Mouse (Mus musculus) midbrain, embryonic 14.5 days (tissue): ENCODE measurements around the gene Egfl7. TPM values are rescaled to one million over a fixed set of nuclear protein-coding genes. Genes with fewer than 3 reads are reported as not detected.
A peak's percentile ranks its signal among the peaks of the same experiment; 100 is the strongest.

Source experiments
- ATAC-seq: fragments of 200-750 bp; cut with Nextera tagmentation; 2 replicates; pipeline ENCODE4 v1.8.0; 2017; ENCODE audit warnings: moderate number of reproducible peaks, moderate library complexity; ENCODE audit not compliant: low FRiP score, low TSS enrichment
- DNase-seq: peaks from one replicate; pipeline ENCODE4 v3.0.0-alpha.2; 2015
- H3K27ac ChIP-seq: fragments of 300-500 bp; sonication (generic); replicated peaks from 2 replicates; pipeline ENCODE4 v1.5.1; 2014; ENCODE audit warnings: mild to moderate bottlenecking, low read depth, low read length, moderate library complexity
- H3K27me3 ChIP-seq: fragments of 300-500 bp; sonication (generic); 2 replicates; pipeline ENCODE4 v1.6.1; 2014; ENCODE audit warnings: low read length, control low read depth, mixed read lengths; ENCODE audit not compliant: control insufficient read depth, insufficient read depth
- H3K36me3 ChIP-seq: fragments of 300-500 bp; sonication (generic); 2 replicates; pipeline ENCODE4 v1.6.1; 2014; ENCODE audit warnings: low read length, control low read depth; ENCODE audit not compliant: control insufficient read depth, insufficient read depth
- H3K4me1 ChIP-seq: fragments of 300-500 bp; sonication (generic); 2 replicates; pipeline ENCODE4 v1.6.1; 2014; ENCODE audit warnings: mild to moderate bottlenecking, antibody characterized with exemption, low read length, control low read depth; ENCODE audit not compliant: control insufficient read depth, insufficient read depth
- H3K4me2 ChIP-seq: fragments of 300-500 bp; sonication (generic); 2 replicates; pipeline ENCODE4 v1.6.1; 2014; ENCODE audit warnings: mild to moderate bottlenecking, low read length, moderate library complexity
- H3K4me3 ChIP-seq: fragments of 300-500 bp; sonication (generic); replicated peaks from 2 replicates; pipeline ENCODE4 v1.5.1; 2014; ENCODE audit warnings: low read depth, low read length
- H3K9ac ChIP-seq: fragments of 300-500 bp; sonication (generic); replicated peaks from 2 replicates; pipeline ENCODE4 v1.6.1; 2014; ENCODE audit warnings: mild to moderate bottlenecking, low read length, moderate library complexity
- H3K9me3 ChIP-seq: fragments of 300-500 bp; sonication (generic); 2 replicates; pipeline ENCODE4 v1.6.1; 2016; ENCODE audit warnings: low read length, control low read depth, mixed read lengths; ENCODE audit not compliant: control insufficient read depth
- WGBS: fragments of 180-500 bp; shearing (Covaris S2); extraction: QIAGEN DNeasy Blood & Tissue Kit; methylation state at CpG from one replicate; pipeline ENCODE4 v1.1.7; 2014; 5-methylcytosine and 5-hydroxymethylcytosine counted together
- polyA plus RNA-seq: library from polyadenylated mRNA; unstranded; fragments of >200 nt; fragmentation: Nextera tagmentation; extraction: Ambion mirVana; gene quantifications from 2 replicates; pipeline ENCODE4 v1.2.1, GENCODE M21; 2014

The Egfl7 gene
- polyA plus RNA-seq, 1 experiment from 2014 or later, result 51.1 TPM

- WGBS, result 76% methylated on average over 4 of the region's 4 CpGs
- DNase-seq, result no peak
- Histone ChIP-seq H3K27ac (no peak overlapping the region), H3K4me2 (no peak overlapping the region), H3K36me3 (no peaks in the 10 kb centered on the region), H3K27me3 (no peaks in the 10 kb centered on the region), H3K9ac (no peak overlapping the region), H3K4me1 (peaks cover 13% of the 10 kb centered on the region), H3K9me3 (no peaks in the 10 kb centered on the region), H3K4me3 (no peak overlapping the region)
- ATAC-seq, result no peak
Measured at GRCm38 (mm10) chr2:26543155-26543554, 36.7 kb upstream of the Egfl7 start.

- WGBS, result 92% methylated on average over 8 of the region's 8 CpGs
- Histone ChIP-seq H3K9ac (no peak overlapping the region), H3K4me2 (no peak overlapping the region), H3K36me3 (no peaks in the 10 kb centered on the region), H3K9me3 (no peaks in the 10 kb centered on the region), H3K4me3 (no peak overlapping the region), H3K4me1 (peaks cover 13% of the 10 kb centered on the region), H3K27me3 (no peaks in the 10 kb centered on the region), H3K27ac (no peak overlapping the region)
- ATAC-seq (no peak), DNase-seq (no peak)
Measured at GRCm38 (mm10) chr2:26543768-26544167, 36.0 kb upstream of the Egfl7 start.

GRCm38 (mm10) chr2:26544265-26544664 lies 35.5 kb upstream of the Egfl7 start:
- peaks cover 13% of the 10 kb centered on the region for H3K4me1 ChIP-seq
- WGBS, result 80% methylated on average over 3 of the region's 3 CpGs
- no peak overlapping the region for H3K4me3 ChIP-seq
- H3K36me3 ChIP-seq, result no peaks in the 10 kb centered on the region
- ATAC-seq, result no peak
- DNase-seq, result no peak
- no peak overlapping the region for H3K9ac ChIP-seq
- H3K27ac ChIP-seq, result no peak overlapping the region
- no peak overlapping the region for H3K4me2 ChIP-seq
- no peaks in the 10 kb centered on the region for H3K9me3 ChIP-seq
- no peaks in the 10 kb centered on the region for H3K27me3 ChIP-seq

GRCm38 (mm10) chr2:26547481-26547880 lies 32.3 kb upstream of the Egfl7 start:
- Histone ChIP-seq H3K4me3 (no peak overlapping the region), H3K36me3 (no peaks in the 10 kb centered on the region), H3K9me3 (no peaks in the 10 kb centered on the region), H3K9ac (no peak overlapping the region), H3K4me2 (no peak overlapping the region), H3K27me3 (no peaks in the 10 kb centered on the region), H3K27ac (no peak overlapping the region), H3K4me1 (no peaks in the 10 kb centered on the region)
- WGBS, result 33% methylated on average over 2 of the region's 2 CpGs
- ATAC-seq, result no peak
- DNase-seq, result peak; percentile 42

GRCm38 (mm10) chr2:26549801-26550200 lies 30.0 kb upstream of the Egfl7 start:
- Histone ChIP-seq H3K4me1 (no peaks in the 10 kb centered on the region), H3K4me3 (no peak overlapping the region), H3K9ac (no peak overlapping the region), H3K36me3 (no peaks in the 10 kb centered on the region), H3K27me3 (no peaks in the 10 kb centered on the region), H3K4me2 (no peak overlapping the region), H3K9me3 (no peaks in the 10 kb centered on the region), H3K27ac (no peak overlapping the region)
- no peak for ATAC-seq
- WGBS, result 87% methylated on average over 10 of the region's 10 CpGs
- no peak for DNase-seq

- H3K9ac ChIP-seq, result no peak overlapping the region
- no peak overlapping the region for H3K4me3 ChIP-seq
- H3K4me1 ChIP-seq, result no peaks in the 10 kb centered on the region
- H3K4me2 ChIP-seq, result no peak overlapping the region
- no peaks in the 10 kb centered on the region for H3K36me3 ChIP-seq
- H3K9me3 ChIP-seq, result no peaks in the 10 kb centered on the region
- ATAC-seq (no peak), DNase-seq (peak; percentile 35)
- 71% methylated on average over 3 of the region's 3 CpGs for WGBS
- H3K27me3 ChIP-seq, result no peaks in the 10 kb centered on the region
- H3K27ac ChIP-seq, result no peak overlapping the region
Measured at GRCm38 (mm10) chr2:26550205-26550604, 29.6 kb upstream of the Egfl7 start.

GRCm38 (mm10) chr2:26550777-26551176 lies 29.0 kb upstream of the Egfl7 start:
- DNase-seq (no peak), ATAC-seq (no peak)
- no peaks in the 10 kb centered on the region for H3K4me1 ChIP-seq
- H3K9ac ChIP-seq, result no peak overlapping the region
- H3K27me3 ChIP-seq, result no peaks in the 10 kb centered on the region
- H3K4me2 ChIP-seq, result no peak overlapping the region
- no peaks in the 10 kb centered on the region for H3K9me3 ChIP-seq
- no peak overlapping the region for H3K4me3 ChIP-seq
- H3K36me3 ChIP-seq, result no peaks in the 10 kb centered on the region
- 81% methylated on average over 3 of the region's 3 CpGs for WGBS
- no peak overlapping the region for H3K27ac ChIP-seq

GRCm38 (mm10) chr2:26551446-26551845 lies 28.4 kb upstream of the Egfl7 start:
- no peaks in the 10 kb centered on the region for H3K4me1 ChIP-seq
- no peaks in the 10 kb centered on the region for H3K9me3 ChIP-seq
- H3K4me3 ChIP-seq, result no peak overlapping the region
- 63% methylated on average over 8 of the region's 8 CpGs for WGBS
- H3K9ac ChIP-seq, result no peak overlapping the region
- H3K36me3 ChIP-seq, result no peaks in the 10 kb centered on the region
- H3K27ac ChIP-seq, result no peak overlapping the region
- H3K27me3 ChIP-seq, result no peaks in the 10 kb centered on the region
- DNase-seq (no peak), ATAC-seq (no peak)
- no peak overlapping the region for H3K4me2 ChIP-seq

GRCm38 (mm10) chr2:26552066-26552465 lies 27.7 kb upstream of the Egfl7 start:
- H3K9me3 ChIP-seq, result no peaks in the 10 kb centered on the region
- no peaks in the 10 kb centered on the region for H3K4me1 ChIP-seq
- 95% methylated on average over 2 of the region's 2 CpGs for WGBS
- H3K4me3 ChIP-seq, result no peak overlapping the region
- H3K9ac ChIP-seq, result no peak overlapping the region
- H3K27ac ChIP-seq, result no peak overlapping the region
- no peaks in the 10 kb centered on the region for H3K27me3 ChIP-seq
- no peaks in the 10 kb centered on the region for H3K36me3 ChIP-seq
- ATAC-seq (no peak), DNase-seq (no peak)
- no peak overlapping the region for H3K4me2 ChIP-seq
